Mouse (Mus musculus) cortical plate, adult 2 months (tissue): ENCODE measurements around the gene Ednra.

Experiments used
- CTCF ChIP-seq: fragments of 200-500 bp; IDR thresholded peaks from 2 replicates; pipeline ENCODE4 v1.5.1; 2011; ENCODE audit warnings: mild to moderate bottlenecking, control low read depth, low read length; ENCODE audit not compliant: insufficient read depth; ENCODE audit errors: extremely low read depth
- POLR2A ChIP-seq: fragments of 200-500 bp; IDR thresholded peaks from 2 replicates; pipeline ENCODE4 v1.6.1; 2011; ENCODE audit warnings: mild to moderate bottlenecking, low read length, control low read depth; ENCODE audit not compliant: insufficient read depth; ENCODE audit errors: extremely low read depth

DNA sequence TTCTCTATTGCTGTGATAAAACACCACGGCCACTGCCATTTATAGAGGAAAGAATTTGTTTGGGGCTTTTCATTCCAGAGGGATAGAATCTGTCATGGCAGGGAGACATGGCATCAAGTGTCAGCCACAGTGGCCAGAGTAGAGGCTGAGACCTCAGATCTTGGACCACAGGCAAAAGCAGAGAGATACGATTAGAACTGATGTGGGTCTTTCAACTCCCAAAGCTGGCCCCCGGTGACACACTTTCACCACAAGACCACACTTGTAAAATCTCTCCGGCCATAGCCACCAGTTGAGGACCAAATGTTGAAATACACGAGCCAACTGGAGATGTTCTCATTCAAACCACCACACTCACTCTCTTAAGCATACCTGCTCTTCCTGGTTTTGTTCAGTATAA is 29.5 kb upstream of the Ednra start:
- TF ChIP-seq CTCF (no peak), POLR2A (no peak)
